Mouse (Mus musculus): ENCODE results near the gene Crabp1.

- TF ChIP-seq CTCF (IDR thresholded peaks at IDR 0.05; ENCODE audit: extremely low read depth, insufficient read length, insufficient replicate concordance, low read depth, low read length) (no peak), POLR2A (IDR thresholded peaks at IDR 0.05; ENCODE audit: low read depth, low read length) (no peak)
Measured at GRCm38 (mm10) chr9:54809953-54810352, 45.4 kb downstream of the Crabp1 start.
